Mouse (Mus musculus): ENCODE data around the gene Dusp22. TPM values are rescaled to one million over a fixed set of nuclear protein-coding genes. Genes with fewer than 3 reads are reported as not detected.

The Dusp22 gene
- polyA plus RNA-seq, 1 experiment from 2014 or later = 11.8 TPM

DNA sequence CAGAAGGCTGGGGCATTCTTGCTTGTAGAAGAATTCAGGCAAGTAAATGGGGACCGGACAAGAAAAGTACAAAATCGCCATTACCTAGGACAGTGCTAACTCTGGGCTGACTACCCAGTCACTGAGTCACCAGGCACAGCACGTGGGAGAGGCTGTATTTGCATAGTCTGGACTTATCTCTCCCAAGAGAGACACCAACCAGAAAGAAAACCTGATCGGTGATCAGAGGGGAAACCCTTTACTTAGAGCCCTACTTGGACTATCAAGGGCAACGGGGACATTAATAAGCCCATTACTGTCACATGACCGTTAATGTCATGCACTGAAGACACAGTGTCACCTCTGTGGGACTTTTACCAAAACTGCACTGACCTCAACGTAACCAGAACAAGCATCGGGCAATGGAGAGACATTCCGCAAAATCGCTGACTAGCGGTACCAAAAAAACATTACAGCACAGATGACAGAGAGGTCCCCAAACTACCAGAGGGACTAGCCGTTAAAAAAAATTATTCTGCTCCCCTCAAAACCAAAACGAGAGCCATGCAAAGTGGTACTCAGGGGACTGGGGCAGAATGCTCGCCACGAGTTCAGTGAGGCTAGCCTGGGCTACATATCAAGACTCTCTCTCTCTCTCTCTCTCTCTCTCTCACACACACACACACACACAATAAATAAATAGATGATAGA is 70.5 kb downstream of the Dusp22 start:
- Histone ChIP-seq H3K36me3 (ENCODE audit: control insufficient read depth, insufficient read depth, low read length) (no peaks in the 10 kb centered on the region), H3K9me3 (ENCODE audit: control insufficient read depth, low read length) (no peaks in the 10 kb centered on the region), H3K27me3 (replicated peaks; ENCODE audit: control insufficient read depth, insufficient read depth, low read length) (no peaks in the 10 kb centered on the region), H3K4me2 (no peak overlapping the region), H3K4me3 (ENCODE audit: low read depth, low read length) (no peak overlapping the region), H3K9ac (ENCODE audit: low read depth, low read length) (no peak overlapping the region), H3K27ac (ENCODE audit: low read depth, low read length) (no peak overlapping the region), H3K4me1 (replicated peaks; ENCODE audit: control insufficient read depth, insufficient read depth, low read length) (no peaks in the 10 kb centered on the region)
- 79% methylated on average over 15 of the region's 15 CpGs for WGBS
- ATAC-seq (replicated peaks; ENCODE audit: low FRiP score) (no peak), DNase-seq (ENCODE audit: low spot score) (no peak)

DNA sequence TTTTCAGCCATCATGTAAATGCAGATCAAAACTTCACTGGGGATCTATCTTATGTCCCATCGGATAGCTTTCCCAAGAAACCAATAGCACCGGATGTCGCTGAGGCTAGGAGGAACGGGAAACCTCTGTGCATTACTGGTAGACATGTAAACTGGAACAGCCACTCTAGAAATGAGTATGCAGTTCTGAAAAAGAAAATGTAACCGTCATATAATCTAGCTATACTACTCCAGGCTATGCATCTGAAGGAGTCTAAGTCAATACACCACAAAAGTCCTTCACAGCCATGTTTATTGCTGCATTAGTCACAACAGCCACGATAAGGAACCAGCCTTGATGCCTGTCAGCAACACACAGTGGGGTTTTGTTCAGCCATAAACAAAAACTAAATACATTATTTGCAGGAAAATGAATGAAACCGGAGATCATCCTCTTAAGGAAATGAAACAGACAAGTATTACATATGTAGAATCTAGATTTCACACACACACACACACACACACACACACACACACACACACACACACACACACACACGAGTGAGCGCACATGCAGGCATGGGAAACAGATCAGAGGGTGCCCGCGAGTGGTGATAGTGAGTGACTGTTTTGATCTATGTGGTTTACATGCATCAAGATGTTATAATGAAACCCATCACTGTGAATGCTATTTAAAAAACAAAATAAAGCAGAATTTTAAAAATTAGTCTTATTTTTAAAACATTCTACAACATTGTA is 73.1 kb downstream of the Dusp22 start:
- Histone ChIP-seq H3K4me2 (no peak overlapping the region), H3K27ac (ENCODE audit: low read depth, low read length) (no peak overlapping the region), H3K9ac (ENCODE audit: low read depth, low read length) (no peak overlapping the region), H3K9me3 (ENCODE audit: control insufficient read depth, low read length) (no peaks in the 10 kb centered on the region), H3K36me3 (ENCODE audit: control insufficient read depth, insufficient read depth, low read length) (no peaks in the 10 kb centered on the region), H3K4me1 (replicated peaks; ENCODE audit: control insufficient read depth, insufficient read depth, low read length) (no peaks in the 10 kb centered on the region), H3K4me3 (ENCODE audit: low read depth, low read length) (no peak overlapping the region), H3K27me3 (replicated peaks; ENCODE audit: control insufficient read depth, insufficient read depth, low read length) (no peaks in the 10 kb centered on the region)
- no peak for DNase-seq (ENCODE audit: low spot score)
- WGBS = 78% methylated on average over 11 of the region's 11 CpGs
- ATAC-seq (replicated peaks; ENCODE audit: low FRiP score) = no peak

DNA sequence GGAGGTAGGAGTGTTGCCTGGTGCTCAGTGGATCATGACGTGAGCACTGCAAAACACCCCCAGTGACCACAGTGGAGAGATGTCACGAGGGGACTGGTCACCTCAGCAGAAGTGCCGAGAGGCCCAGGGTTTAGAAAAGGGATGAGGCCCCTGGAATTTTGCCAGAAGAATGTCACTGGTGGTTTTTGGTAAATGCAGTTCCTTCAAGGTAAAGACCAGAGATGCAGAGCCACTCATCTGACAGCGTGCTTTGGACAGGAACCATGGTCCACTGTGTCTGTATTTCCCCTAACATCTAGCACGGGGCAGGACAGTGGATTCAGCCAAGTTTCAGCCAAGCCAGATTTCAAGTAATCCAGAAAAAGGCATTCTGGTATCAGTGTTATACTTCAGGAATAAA is 76.9 kb downstream of the Dusp22 start:
- ATAC-seq (replicated peaks; ENCODE audit: low FRiP score) = no peak
- Histone ChIP-seq H3K27me3 (replicated peaks; ENCODE audit: control insufficient read depth, insufficient read depth, low read length) (no peaks in the 10 kb centered on the region), H3K4me3 (ENCODE audit: low read depth, low read length) (no peak overlapping the region), H3K36me3 (ENCODE audit: control insufficient read depth, insufficient read depth, low read length) (no peaks in the 10 kb centered on the region), H3K4me1 (replicated peaks; ENCODE audit: control insufficient read depth, insufficient read depth, low read length) (no peaks in the 10 kb centered on the region), H3K9me3 (ENCODE audit: control insufficient read depth, low read length) (no peaks in the 10 kb centered on the region), H3K27ac (ENCODE audit: low read depth, low read length) (no peak overlapping the region), H3K4me2 (no peak overlapping the region), H3K9ac (ENCODE audit: low read depth, low read length) (no peak overlapping the region)
- 78% methylated on average over 5 of the region's 5 CpGs for WGBS
- no peak for DNase-seq (ENCODE audit: low spot score)

DNA sequence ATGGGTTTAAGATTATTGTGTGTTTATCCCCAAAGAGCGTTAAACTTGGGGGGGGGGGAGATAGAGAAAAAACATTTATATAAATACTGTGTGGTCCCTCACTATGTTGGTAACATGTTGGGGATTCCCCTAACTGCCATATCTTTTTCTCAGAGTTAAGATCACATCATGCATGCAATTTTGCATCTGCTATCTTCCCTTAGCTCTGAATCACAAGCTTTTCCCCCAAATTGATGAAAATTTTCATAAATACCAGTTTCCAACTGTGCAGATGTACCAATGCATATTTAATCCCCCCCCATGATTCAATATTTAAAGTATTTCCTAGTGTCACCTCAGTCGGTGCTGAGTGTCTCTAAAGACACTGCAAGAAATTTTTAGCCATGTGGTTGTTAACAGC is 77.5 kb downstream of the Dusp22 start:
- no peaks in the 10 kb centered on the region for H3K9me3 ChIP-seq (ENCODE audit: control insufficient read depth, low read length)
- 82% methylated on average over 2 of the region's 2 CpGs for WGBS
- no peaks in the 10 kb centered on the region for H3K4me1 ChIP-seq (replicated peaks; ENCODE audit: control insufficient read depth, insufficient read depth, low read length)
- H3K36me3 ChIP-seq (ENCODE audit: control insufficient read depth, insufficient read depth, low read length) = no peaks in the 10 kb centered on the region
- no peaks in the 10 kb centered on the region for H3K27me3 ChIP-seq (replicated peaks; ENCODE audit: control insufficient read depth, insufficient read depth, low read length)
- no peak for ATAC-seq (replicated peaks; ENCODE audit: low FRiP score)
- no peak overlapping the region for H3K9ac ChIP-seq (ENCODE audit: low read depth, low read length)
- H3K4me2 ChIP-seq = no peak overlapping the region
- no peak for DNase-seq (ENCODE audit: low spot score)
- H3K4me3 ChIP-seq (ENCODE audit: low read depth, low read length) = no peak overlapping the region
- no peak overlapping the region for H3K27ac ChIP-seq (ENCODE audit: low read depth, low read length)

DNA sequence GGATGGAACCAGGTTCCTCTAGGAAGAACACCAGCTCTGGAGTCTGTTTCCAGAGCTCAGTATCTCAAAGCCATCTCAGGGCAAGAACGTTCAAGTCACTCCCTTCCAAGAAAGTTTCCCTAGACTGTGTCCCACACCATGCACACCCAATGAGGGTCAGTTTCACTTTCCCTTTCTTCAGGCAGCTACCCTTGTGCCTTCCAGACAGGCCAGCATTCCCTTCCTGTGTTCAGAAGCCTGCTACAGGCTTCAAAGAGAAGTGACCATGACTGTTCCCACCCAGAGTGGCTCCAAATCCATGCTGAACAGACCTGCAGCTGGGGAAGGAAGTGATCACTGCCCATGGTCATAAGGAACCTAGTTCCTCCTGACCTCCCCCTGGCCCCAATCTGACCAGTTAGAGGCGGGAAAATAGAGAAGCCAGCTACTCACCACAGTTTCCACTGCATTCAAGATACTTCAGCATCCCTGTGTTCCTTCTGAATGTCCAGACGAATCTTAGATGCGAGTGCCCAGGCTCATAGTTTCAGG is 78.6 kb downstream of the Dusp22 start:
- Histone ChIP-seq H3K4me2 (no peak overlapping the region), H3K27me3 (replicated peaks; ENCODE audit: control insufficient read depth, insufficient read depth, low read length) (no peaks in the 10 kb centered on the region), H3K27ac (ENCODE audit: low read depth, low read length) (no peak overlapping the region), H3K4me1 (replicated peaks; ENCODE audit: control insufficient read depth, insufficient read depth, low read length) (no peaks in the 10 kb centered on the region), H3K9me3 (ENCODE audit: control insufficient read depth, low read length) (no peaks in the 10 kb centered on the region), H3K9ac (ENCODE audit: low read depth, low read length) (no peak overlapping the region), H3K36me3 (ENCODE audit: control insufficient read depth, insufficient read depth, low read length) (no peaks in the 10 kb centered on the region), H3K4me3 (ENCODE audit: low read depth, low read length) (no peak overlapping the region)
- ATAC-seq (replicated peaks; ENCODE audit: low FRiP score) (no peak), DNase-seq (ENCODE audit: low spot score) (no peak)
- WGBS = 64% methylated on average over 4 of the region's 4 CpGs

DNA sequence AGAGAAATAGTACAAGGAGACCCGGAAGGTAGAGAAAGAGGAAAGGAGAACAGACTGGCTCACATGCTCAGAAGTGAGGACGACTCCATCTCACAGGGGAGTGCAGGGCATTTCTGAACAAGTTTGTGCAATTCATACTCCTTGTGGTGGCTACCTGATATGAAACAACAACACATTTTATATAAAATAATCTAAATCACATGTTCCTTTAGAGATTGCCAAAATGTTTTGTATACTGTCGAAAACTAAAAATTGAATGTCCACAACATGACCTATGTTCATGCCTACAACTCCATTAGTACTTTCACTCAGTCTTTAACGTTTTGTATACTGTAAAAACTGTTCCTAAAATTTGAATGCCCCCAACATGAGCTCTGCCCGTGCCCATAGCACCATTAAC is 81.4 kb downstream of the Dusp22 start:
- Histone ChIP-seq H3K4me2 (no peak overlapping the region), H3K4me3 (ENCODE audit: low read depth, low read length) (no peak overlapping the region), H3K9ac (ENCODE audit: low read depth, low read length) (no peak overlapping the region), H3K4me1 (replicated peaks; ENCODE audit: control insufficient read depth, insufficient read depth, low read length) (no peaks in the 10 kb centered on the region), H3K27me3 (replicated peaks; ENCODE audit: control insufficient read depth, insufficient read depth, low read length) (no peaks in the 10 kb centered on the region), H3K27ac (ENCODE audit: low read depth, low read length) (no peak overlapping the region), H3K36me3 (ENCODE audit: control insufficient read depth, insufficient read depth, low read length) (no peaks in the 10 kb centered on the region), H3K9me3 (ENCODE audit: control insufficient read depth, low read length) (no peaks in the 10 kb centered on the region)
- 64% methylated on average over 5 of the region's 5 CpGs for WGBS
- no peak for ATAC-seq (replicated peaks; ENCODE audit: low FRiP score)
- DNase-seq (ENCODE audit: low spot score) = no peak

DNA sequence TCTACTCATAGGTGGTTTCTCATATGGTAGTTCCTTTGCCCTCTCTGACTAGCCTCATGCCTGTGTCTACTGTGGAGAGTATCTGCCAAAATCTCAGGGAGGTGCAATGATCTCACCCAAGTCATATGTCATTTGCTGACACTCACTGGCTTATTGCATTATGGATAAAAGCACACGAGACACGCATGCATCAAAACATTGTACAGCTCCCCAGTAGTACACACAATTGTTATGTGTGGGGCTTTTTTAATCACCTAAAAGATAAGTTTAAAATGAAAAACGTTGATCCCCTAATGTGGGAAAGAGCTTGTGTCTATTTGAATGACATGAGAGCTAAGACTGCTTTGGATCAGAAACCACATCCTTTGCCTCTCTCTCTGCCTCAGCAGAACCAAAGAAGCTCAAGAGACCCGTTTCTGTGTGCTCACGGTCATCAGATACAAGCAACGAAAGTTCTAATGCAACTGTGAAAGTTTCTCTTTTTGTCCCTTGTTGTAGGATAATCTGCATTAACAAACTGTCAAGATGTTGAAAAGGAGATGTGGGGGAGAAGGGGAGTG is 82.7 kb downstream of the Dusp22 start:
- no peak for ATAC-seq (replicated peaks; ENCODE audit: low FRiP score)

DNA sequence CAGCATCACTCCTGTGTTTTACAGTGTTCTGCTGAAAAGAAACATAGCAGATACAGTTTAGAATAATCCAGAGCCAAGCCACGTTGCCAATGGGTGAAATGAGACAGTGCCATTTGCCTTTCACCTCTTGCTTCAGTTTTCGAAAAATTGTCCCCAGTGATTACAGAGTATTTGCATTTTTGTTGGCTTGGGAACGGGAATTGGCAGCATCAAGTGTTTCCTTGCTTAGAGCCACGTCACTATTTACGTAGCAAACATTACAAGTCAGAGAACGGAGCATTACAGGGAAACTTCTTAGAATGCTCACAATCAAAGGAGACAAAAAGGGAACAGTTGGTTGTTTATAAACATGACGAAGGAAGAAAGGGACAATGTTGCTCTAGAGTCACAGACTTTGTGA is 85.3 kb downstream of the Dusp22 start:
- H3K4me3 ChIP-seq (ENCODE audit: low read depth, low read length) = no peak overlapping the region
- H3K9ac ChIP-seq (ENCODE audit: low read depth, low read length) = no peak overlapping the region
- ATAC-seq (replicated peaks; ENCODE audit: low FRiP score) (no peak), DNase-seq (ENCODE audit: low spot score) (no peak)
- H3K36me3 ChIP-seq (ENCODE audit: control insufficient read depth, insufficient read depth, low read length) = no peaks in the 10 kb centered on the region
- H3K4me2 ChIP-seq = no peak overlapping the region
- H3K4me1 ChIP-seq (replicated peaks; ENCODE audit: control insufficient read depth, insufficient read depth, low read length) = no peaks in the 10 kb centered on the region
- no peaks in the 10 kb centered on the region for H3K9me3 ChIP-seq (ENCODE audit: control insufficient read depth, low read length)
- peaks cover 31% of the 10 kb centered on the region for H3K27me3 ChIP-seq (replicated peaks; ENCODE audit: control insufficient read depth, insufficient read depth, low read length)
- 64% methylated on average over 7 of the region's 7 CpGs for WGBS
- no peak overlapping the region for H3K27ac ChIP-seq (ENCODE audit: low read depth, low read length)

More for the DNA sequence above, 82.7 kb downstream of the Dusp22 start:
- WGBS = 67% methylated on average over 6 of the region's 6 CpGs
- Histone ChIP-seq H3K9me3 (ENCODE audit: control insufficient read depth, low read length) (no peaks in the 10 kb centered on the region), H3K27ac (ENCODE audit: low read depth, low read length) (no peak overlapping the region), H3K36me3 (ENCODE audit: control insufficient read depth, insufficient read depth, low read length) (no peaks in the 10 kb centered on the region), H3K4me2 (no peak overlapping the region), H3K4me3 (ENCODE audit: low read depth, low read length) (no peak overlapping the region), H3K9ac (ENCODE audit: low read depth, low read length) (no peak overlapping the region), H3K27me3 (replicated peaks; ENCODE audit: control insufficient read depth, insufficient read depth, low read length) (peaks cover 6% of the 10 kb centered on the region; the same call in 1 of the 2 replicates), H3K4me1 (replicated peaks; ENCODE audit: control insufficient read depth, insufficient read depth, low read length) (no peaks in the 10 kb centered on the region)
- DNase-seq (ENCODE audit: low spot score) = no peak

All from liver, embryonic 11.5 days (tissue).